In genomic region chr2:25111184-25111791, GRCm38 (mm10) we compare ENCODE assay signal across 8 mouse cellular contexts. TPM values are rescaled to one million over a fixed set of nuclear protein-coding genes. Genes with fewer than 3 reads are reported as not detected.
DNase-seq lines count a peak whose midpoint lies in the region.
"Had no signal": no experiment of that assay in that cellular context is flagged by ENCODE, and none has a peak within 500 bp of the region (broad histone marks: within the 10 kb centered on the region; RNA-seq: fewer than 3 reads in every experiment).

No protein-coding gene starts in this region.

- DNase-seq in 3134 (ENCODE audit: extremely low read depth, insufficient read length, low spot score), result peak; percentile 68
- peak; percentile 99 for DNase-seq in 416B (ENCODE audit: low read depth)
- no peak for DNase-seq in heart, embryonic 10.5 days (ENCODE audit: low spot score)
- DNase-seq in liver, result peak; percentile 58
- peak; percentile 51 to 66 for DNase-seq in natural killer cell, adult 2 months (ENCODE audit: low spot score in 2 of 2)
- no peak for DNase-seq in right cerebral cortex, postnatal 10 days (ENCODE audit: low spot score in 2 of 2)
- no peak for DNase-seq in layer of hippocampus, adult 9-11 months

- 51% methylated on average over 9 of the region's 9 CpGs for WGBS in heart, embryonic 10.5 days

- H3K36me3 ChIP-seq in heart, embryonic 10.5 days, result no peaks in the 10 kb centered on the region

- H3K9me3 ChIP-seq in heart, embryonic 10.5 days, result no peaks in the 10 kb centered on the region

- H3K4me1 ChIP-seq in heart, embryonic 10.5 days, result peaks cover 20% of the 10 kb centered on the region

- no peaks in the 10 kb centered on the region for H3K27me3 ChIP-seq in heart, embryonic 10.5 days (ENCODE audit: insufficient read depth, poor library complexity, severe bottlenecking)

- H3K27ac ChIP-seq in heart, embryonic 10.5 days, result peak overlapping the region; percentile 65

- no peak overlapping the region for H3K4me3 ChIP-seq in heart, embryonic 10.5 days

RNA-seq across cellular contexts. Expression of gene Noxa1, which starts 16.3 kb away (rescaled TPM):
- 0.14 TPM in 1 of 2 replicates, not detected in the other for polyA plus RNA-seq in heart, embryonic 10.5 days (2016; fragmentation: Nextera tagmentation; extraction: Ambion mirVana)
- polyA plus RNA-seq: embryonic facial prominence, embryonic 11.5 days had no signal

RNA-seq across cellular contexts. Expression of gene Entpd8, which starts 31.2 kb away (rescaled TPM):
- 0.13 TPM in 1 of 2 replicates, not detected in the other for polyA plus RNA-seq in heart, embryonic 10.5 days (2016; fragmentation: Nextera tagmentation; extraction: Ambion mirVana)
- polyA plus RNA-seq: embryonic facial prominence, embryonic 11.5 days had no signal

RNA-seq across cellular contexts. Expression of gene Nsmf, which starts 57.1 kb away (rescaled TPM):
- polyA plus RNA-seq in heart, embryonic 10.5 days (2016; fragmentation: Nextera tagmentation; extraction: Ambion mirVana), result 52.2 and 53.2 TPM in 2 replicates

Comparison
In these comparisons a context has a peak if more than half of its experiments do, and no peak if none do; other contexts are left out.
1. DNase-seq: peak in 3134 (single experiment), 416B (single experiment), liver (single experiment) and natural killer cell, adult 2 months (2 of 2); none in heart, embryonic 10.5 days (single experiment), right cerebral cortex, postnatal 10 days (0 of 2) and layer of hippocampus, adult 9-11 months (single experiment).